Mouse (Mus musculus) neural tube, embryonic 12.5 days (tissue): ENCODE results near the gene Rtf2. TPM values are rescaled to one million over a fixed set of nuclear protein-coding genes. Genes with fewer than 3 reads are reported as not detected.

ENCODE experiments used
- ATAC-seq: fragments of 200-750 bp; cut with Nextera tagmentation; 2 replicates; pipeline ENCODE4 v1.8.0; 2017; ENCODE audit warnings: low read depth, mild to moderate bottlenecking, moderate TSS enrichment, moderate library complexity; ENCODE audit not compliant: low FRiP score
- H3K27ac ChIP-seq: fragments of 300-500 bp; sonication (generic); 2 replicates; pipeline ENCODE4 v1.5.1; 2016
- H3K27me3 ChIP-seq: fragments of 300-500 bp; sonication (generic); replicated peaks from 2 replicates; pipeline ENCODE4 v1.6.1; 2016; ENCODE audit warnings: mild to moderate bottlenecking
- H3K36me3 ChIP-seq: fragments of 300-500 bp; sonication (generic); 2 replicates; pipeline ENCODE4 v1.6.1; 2016; ENCODE audit warnings: mild to moderate bottlenecking
- H3K4me1 ChIP-seq: fragments of 300-500 bp; sonication (generic); 2 replicates; pipeline ENCODE4 v1.6.1; 2016
- H3K4me2 ChIP-seq: fragments of 300-500 bp; sonication (generic); replicated peaks from 2 replicates; pipeline ENCODE4 v1.6.1; 2016; ENCODE audit warnings: mild to moderate bottlenecking
- H3K4me3 ChIP-seq: fragments of 300-500 bp; sonication (generic); 2 replicates; pipeline ENCODE4 v1.5.1; 2016
- H3K9ac ChIP-seq: fragments of 300-500 bp; sonication (generic); 2 replicates; pipeline ENCODE4 v1.6.1; 2016; ENCODE audit warnings: mild to moderate bottlenecking
- H3K9me3 ChIP-seq: fragments of 300-500 bp; sonication (generic); 2 replicates; pipeline ENCODE4 v1.6.1; 2016; ENCODE audit warnings: mild to moderate bottlenecking
- WGBS: fragments of 180-500 bp; shearing (Covaris S2); methylation state at CpG from one replicate; pipeline ENCODE4 v1.1.7; 2016; 5-methylcytosine and 5-hydroxymethylcytosine counted together
- polyA plus RNA-seq: library from polyadenylated mRNA; unstranded; fragments of >200 nt; fragmentation: Nextera tagmentation; extraction: Ambion mirVana; gene quantifications from 2 replicates; pipeline ENCODE4 v1.2.1, GENCODE M21; 2016

Rtf2 gene
- polyA plus RNA-seq, 1 experiment from 2014 or later = 105 TPM

- Histone ChIP-seq H3K27me3 (no peaks in the 10 kb centered on the region), H3K36me3 (no peaks in the 10 kb centered on the region), H3K4me1 (no peaks in the 10 kb centered on the region), H3K9me3 (no peaks in the 10 kb centered on the region), H3K4me3 (no peak overlapping the region), H3K4me2 (no peak overlapping the region), H3K9ac (no peak overlapping the region), H3K27ac (no peak overlapping the region)
- ATAC-seq = no peak
- WGBS = 65% methylated on average over 7 of the region's 7 CpGs
These were observed 60.5 kb downstream of the Rtf2 start for GRCm38 (mm10) chr2:172500752-172501316.

DNA sequence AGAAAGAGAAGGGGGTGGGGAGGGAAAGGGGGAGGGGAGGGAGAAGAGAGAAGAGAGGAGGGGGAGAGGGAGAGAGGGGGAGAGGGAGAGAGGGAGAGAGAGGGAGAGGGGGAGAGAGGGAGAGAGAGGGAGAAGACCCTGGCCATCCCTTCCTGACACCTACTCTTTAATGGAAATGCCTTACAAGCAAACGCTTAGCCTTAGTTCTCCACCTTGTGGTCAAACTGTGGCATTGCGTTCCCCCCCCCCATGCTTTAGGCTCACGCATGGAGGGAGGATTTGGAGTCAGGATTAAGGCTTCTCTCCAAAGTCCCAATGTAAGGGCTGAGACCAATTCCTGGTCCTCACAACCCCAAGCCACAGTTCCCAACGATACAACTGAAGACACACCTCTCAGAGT, 61.0 kb downstream of the Rtf2 start:
- Histone ChIP-seq H3K36me3 (no peaks in the 10 kb centered on the region), H3K9me3 (no peaks in the 10 kb centered on the region), H3K9ac (no peak overlapping the region), H3K27ac (no peak overlapping the region), H3K4me3 (no peak overlapping the region), H3K27me3 (no peaks in the 10 kb centered on the region), H3K4me2 (no peak overlapping the region), H3K4me1 (no peaks in the 10 kb centered on the region)
- ATAC-seq = no peak
- WGBS = 4% methylated on average over 4 of the region's 4 CpGs

- Histone ChIP-seq H3K36me3 (no peaks in the 10 kb centered on the region), H3K9ac (no peak overlapping the region), H3K4me2 (no peak overlapping the region), H3K9me3 (no peaks in the 10 kb centered on the region), H3K27ac (no peak overlapping the region), H3K4me3 (no peak overlapping the region), H3K27me3 (no peaks in the 10 kb centered on the region), H3K4me1 (no peaks in the 10 kb centered on the region)
- WGBS = 69% methylated on average over 14 of the region's 14 CpGs
- no peak for ATAC-seq
These were observed 61.8 kb downstream of the Rtf2 start for GRCm38 (mm10) chr2:172502168-172502567.

- ATAC-seq = no peak
- no peak overlapping the region for H3K9ac ChIP-seq
- H3K9me3 ChIP-seq = no peaks in the 10 kb centered on the region
- no peak overlapping the region for H3K27ac ChIP-seq
- WGBS = 90% methylated on average over 7 of the region's 7 CpGs
- H3K27me3 ChIP-seq = no peaks in the 10 kb centered on the region
- H3K4me3 ChIP-seq = no peak overlapping the region
- H3K36me3 ChIP-seq = no peaks in the 10 kb centered on the region
- H3K4me2 ChIP-seq = no peak overlapping the region
- no peaks in the 10 kb centered on the region for H3K4me1 ChIP-seq
These were observed 65.8 kb downstream of the Rtf2 start for GRCm38 (mm10) chr2:172506121-172506520.

DNA sequence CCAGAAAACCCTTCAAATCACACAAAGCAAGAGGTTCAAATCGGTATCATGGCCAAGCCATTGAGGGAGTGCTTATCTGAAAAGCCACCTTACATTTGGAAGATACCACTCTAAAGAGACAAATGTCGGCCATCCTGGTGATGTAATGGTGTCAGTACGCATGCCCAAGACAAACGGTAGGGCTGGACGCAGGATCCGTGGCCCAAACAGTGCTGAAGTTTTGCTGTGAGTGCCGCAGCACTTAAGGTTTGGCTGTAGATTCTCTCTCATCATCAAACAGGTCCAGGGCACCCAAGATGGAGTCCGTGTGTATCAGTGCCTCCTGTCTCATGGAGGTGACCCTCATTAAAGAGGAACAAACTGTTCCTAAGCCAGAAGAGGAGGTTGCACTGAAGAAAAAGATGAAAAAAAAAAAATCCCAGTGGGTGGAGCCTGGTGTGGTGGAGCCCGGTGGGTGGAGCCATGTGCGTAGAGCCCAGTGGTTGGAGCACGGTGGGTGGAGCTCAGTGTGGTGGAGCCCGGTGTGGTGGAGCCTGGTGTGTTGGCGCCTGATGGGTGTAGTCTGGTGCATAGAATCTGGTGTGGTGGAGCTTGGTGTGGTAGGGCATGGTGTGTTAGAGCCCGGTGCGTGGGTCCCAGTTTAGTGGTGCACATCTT, 69.8 kb downstream of the Rtf2 start:
- ATAC-seq = no peak
- H3K4me1 ChIP-seq = no peaks in the 10 kb centered on the region
- no peaks in the 10 kb centered on the region for H3K9me3 ChIP-seq
- no peak overlapping the region for H3K9ac ChIP-seq
- H3K4me3 ChIP-seq = no peak overlapping the region
- no peak overlapping the region for H3K27ac ChIP-seq
- H3K4me2 ChIP-seq = no peak overlapping the region
- 90% methylated on average over 15 of the region's 15 CpGs for WGBS
- no peaks in the 10 kb centered on the region for H3K27me3 ChIP-seq
- no peaks in the 10 kb centered on the region for H3K36me3 ChIP-seq

DNA sequence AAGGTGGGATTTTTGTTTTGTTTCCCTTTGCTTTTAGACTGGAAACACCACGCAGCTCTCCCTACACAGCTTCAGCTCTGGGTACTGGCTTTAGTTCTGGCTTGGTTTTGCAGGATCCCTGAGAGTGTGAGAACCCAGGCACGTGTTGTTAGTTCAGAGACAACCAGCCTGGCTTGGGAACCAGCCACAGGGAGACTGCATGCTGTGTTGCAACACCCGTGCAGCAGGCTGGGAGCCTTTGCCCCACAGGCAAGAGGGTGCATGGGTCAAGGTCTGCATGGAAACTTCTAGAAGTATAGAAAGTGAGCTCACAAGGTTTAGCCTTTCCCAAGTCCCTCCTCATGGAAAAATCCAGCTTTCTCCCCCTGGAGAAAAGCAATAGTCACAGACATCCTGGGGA, 70.5 kb downstream of the Rtf2 start:
- Histone ChIP-seq H3K9ac (no peak overlapping the region), H3K4me2 (no peak overlapping the region), H3K27me3 (no peaks in the 10 kb centered on the region), H3K9me3 (no peaks in the 10 kb centered on the region), H3K36me3 (no peaks in the 10 kb centered on the region), H3K4me3 (no peak overlapping the region), H3K4me1 (no peaks in the 10 kb centered on the region), H3K27ac (no peak overlapping the region)
- 66% methylated on average over 3 of the region's 3 CpGs for WGBS
- no peak for ATAC-seq

GRCm38 (mm10) chr2:172516407-172516992, 76.1 kb downstream of the Rtf2 start:
- no peak; the same call in 1 of the 2 replicates for ATAC-seq

More at GRCm38 (mm10) chr2:172516407-172516992, 76.1 kb downstream of the Rtf2 start:
- WGBS = 16% methylated on average over 11 of the region's 11 CpGs
- Histone ChIP-seq H3K4me1 (no peaks in the 10 kb centered on the region), H3K4me3 (no peak overlapping the region), H3K9ac (no peak overlapping the region), H3K27me3 (no peaks in the 10 kb centered on the region), H3K36me3 (no peaks in the 10 kb centered on the region), H3K4me2 (no peak overlapping the region), H3K9me3 (no peaks in the 10 kb centered on the region), H3K27ac (no peak overlapping the region)

Other genes starting within 250 kb of the Rtf2 start
- gene Mc3r, start 192.1 kb upstream of the Rtf2 start, polyA plus RNA-seq = not detected in 2 replicates
- gene Fam210b, start 95.0 kb upstream of the Rtf2 start, polyA plus RNA-seq = 31.0 and 35.6 TPM in 2 replicates
- gene Aurka, start 70.0 kb upstream of the Rtf2 start, polyA plus RNA-seq = 84.6 and 87.3 TPM in 2 replicates
- 37.7 and 38.9 TPM in 2 replicates for gene Cstf1, start 69.9 kb upstream of the Rtf2 start, polyA plus RNA-seq
- 0.18 and 0.43 TPM in 2 replicates for gene Cass4, start 46.8 kb upstream of the Rtf2 start, polyA plus RNA-seq
- gene Gcnt7, start 18.0 kb downstream of the Rtf2 start, polyA plus RNA-seq = 1.5 and 2.0 TPM in 2 replicates
- gene Fam209, start 32.0 kb downstream of the Rtf2 start, polyA plus RNA-seq = 0.51 TPM in 1 of 2 replicates, not detected in the other
- 1.0 and 1.1 TPM in 2 replicates for gene Tfap2c, start 109.0 kb downstream of the Rtf2 start, polyA plus RNA-seq